Mouse (Mus musculus) stomach, embryonic 14.5 days (tissue): ENCODE results near the gene Fadd. TPM values are rescaled to one million over a fixed set of nuclear protein-coding genes. Genes with fewer than 3 reads are reported as not detected.

Source experiments
- ATAC-seq: fragments of 200-750 bp; cut with Nextera tagmentation; 2 replicates; pipeline ENCODE4 v1.8.0; 2017; ENCODE audit warnings: low read depth, moderate TSS enrichment; ENCODE audit not compliant: insufficient number of reproducible peaks, insufficient read depth, low FRiP score
- H3K27ac ChIP-seq: fragments of 300-500 bp; sonication (generic); 2 replicates; pipeline ENCODE4 v1.5.1; 2014; ENCODE audit warnings: mild to moderate bottlenecking, low read length, moderate library complexity, mixed read lengths
- H3K27me3 ChIP-seq: fragments of 300-500 bp; sonication (generic); 2 replicates; pipeline ENCODE4 v1.6.1; 2014; ENCODE audit warnings: low read length, control low read depth, mixed read lengths; ENCODE audit not compliant: control insufficient read depth, insufficient read depth
- H3K36me3 ChIP-seq: fragments of 300-500 bp; sonication (generic); 2 replicates; pipeline ENCODE4 v1.6.1; 2014; ENCODE audit warnings: mild to moderate bottlenecking, control low read depth, low read length, moderate library complexity, mixed read lengths; ENCODE audit not compliant: control insufficient read depth, insufficient read depth
- H3K4me1 ChIP-seq: fragments of 300-500 bp; sonication (generic); 2 replicates; pipeline ENCODE4 v1.6.1; 2014; ENCODE audit warnings: low read length, control low read depth, mixed read lengths; ENCODE audit not compliant: control insufficient read depth, insufficient read depth
- H3K4me2 ChIP-seq: fragments of 300-500 bp; sonication (generic); replicated peaks from 2 replicates; pipeline ENCODE4 v1.6.1; 2014; ENCODE audit warnings: low read depth, low read length, control low read depth
- H3K4me3 ChIP-seq: fragments of 300-500 bp; sonication (generic); 2 replicates; pipeline ENCODE4 v1.5.1; 2014; ENCODE audit warnings: low read depth, low read length, control low read depth
- H3K9ac ChIP-seq: fragments of 300-500 bp; sonication (generic); replicated peaks from 2 replicates; pipeline ENCODE4 v1.6.1; 2014; ENCODE audit warnings: low read depth, mild to moderate bottlenecking, control low read depth, low read length, moderate library complexity, mixed read lengths
- H3K9me3 ChIP-seq: fragments of 300-500 bp; sonication (generic); 2 replicates; pipeline ENCODE4 v1.6.1; 2016; ENCODE audit warnings: low read depth, low read length, control low read depth; ENCODE audit not compliant: control insufficient read depth
- WGBS: fragments of 180-500 bp; shearing (Covaris S2); extraction: QIAGEN DNeasy Blood & Tissue Kit; methylation state at CpG from one replicate; pipeline ENCODE4 v1.1.7; 2014; 5-methylcytosine and 5-hydroxymethylcytosine counted together
- polyA plus RNA-seq: library from polyadenylated mRNA; unstranded; fragments of >200 nt; fragmentation: Nextera tagmentation; extraction: Ambion mirVana; gene quantifications from 2 replicates; pipeline ENCODE4 v1.2.1, GENCODE M21; 2014

Gene Fadd
- polyA plus RNA-seq, 1 experiment from 2014 or later = 12.5 TPM

- H3K9me3 ChIP-seq = no peaks in the 10 kb centered on the region
- no peak for ATAC-seq
- H3K4me3 ChIP-seq = no peak overlapping the region
- H3K4me1 ChIP-seq = no peaks in the 10 kb centered on the region
- no peak overlapping the region for H3K4me2 ChIP-seq
- no peaks in the 10 kb centered on the region for H3K27me3 ChIP-seq
- H3K27ac ChIP-seq = no peak overlapping the region
- H3K36me3 ChIP-seq = no peaks in the 10 kb centered on the region
- H3K9ac ChIP-seq = no peak overlapping the region
These were observed 14.2 kb downstream of the Fadd start for GRCm38 (mm10) chr7:144568091-144568490.

DNA sequence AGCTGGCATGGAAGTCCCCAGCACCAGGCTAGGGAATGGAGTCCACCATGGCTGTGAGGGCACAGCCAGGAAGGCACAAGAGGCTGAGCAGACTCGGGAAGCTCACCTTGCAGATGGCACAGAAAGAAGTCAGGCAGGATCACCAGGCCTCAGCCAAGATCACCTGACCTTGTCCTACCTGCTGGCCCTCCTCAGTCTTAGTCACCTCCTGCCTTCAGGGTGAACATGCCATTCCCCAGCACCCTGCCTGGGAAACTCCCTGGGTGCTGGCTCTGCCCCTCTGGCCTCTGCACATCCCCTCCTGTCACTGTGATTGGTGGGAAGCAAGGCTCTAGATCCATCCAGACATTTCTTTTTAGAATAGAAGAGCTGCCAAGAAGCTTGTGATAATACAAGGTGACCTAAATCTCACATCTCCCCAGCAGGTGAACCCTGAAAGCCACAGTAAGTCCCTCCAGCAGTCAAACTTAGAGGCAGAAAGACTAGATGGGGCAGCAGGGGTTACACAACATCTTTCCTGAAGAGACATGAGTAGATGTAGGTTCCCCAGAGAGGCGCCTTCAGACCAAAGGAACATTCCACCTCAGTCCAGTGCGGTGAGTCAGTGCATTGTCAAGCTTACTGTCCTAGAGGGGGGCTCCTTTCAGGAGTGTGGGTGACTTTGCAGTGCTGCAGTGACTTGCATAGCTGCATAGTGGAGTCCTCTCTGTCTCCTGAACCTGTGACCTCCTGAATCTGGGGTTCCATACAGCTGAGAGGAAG lies 15.2 kb downstream of the Fadd start:
- H3K4me1 ChIP-seq = no peaks in the 10 kb centered on the region
- H3K9me3 ChIP-seq = no peaks in the 10 kb centered on the region

DNA sequence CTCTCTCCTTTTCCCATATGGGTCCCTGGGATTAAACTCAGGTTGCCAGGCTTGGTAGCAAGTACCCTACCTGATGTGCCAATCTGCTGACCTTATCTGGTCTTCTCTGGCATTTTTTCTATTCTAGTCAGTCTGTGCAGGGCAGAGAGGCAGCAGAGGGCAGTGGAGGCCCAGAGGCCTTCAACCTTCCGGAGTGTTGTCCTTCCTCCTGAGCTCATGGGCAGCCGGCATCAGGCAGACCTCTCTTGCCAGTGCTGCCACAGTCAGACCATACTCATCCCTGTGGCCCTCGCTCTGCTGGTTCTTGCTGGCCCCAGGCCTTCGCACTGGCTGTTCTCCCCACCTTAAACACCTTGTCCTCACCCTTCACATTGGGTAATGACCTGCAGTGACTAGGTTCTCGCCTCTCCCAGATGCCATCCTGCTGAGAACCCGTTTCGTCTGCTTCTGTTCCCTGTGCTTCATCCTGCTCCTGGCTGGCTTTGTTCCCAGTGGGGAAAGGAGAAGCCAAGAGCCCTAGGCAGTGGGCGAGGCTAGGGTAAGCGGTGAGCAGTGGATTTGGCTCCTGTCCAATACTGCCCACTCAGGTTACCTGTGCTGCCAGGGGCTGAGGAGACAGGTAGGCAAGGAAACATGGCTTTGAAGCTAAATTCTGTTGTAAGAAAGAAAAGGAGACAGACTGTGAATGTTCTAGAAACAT lies 18.7 kb downstream of the Fadd start:
- 59% methylated on average over 9 of the region's 9 CpGs for WGBS
- H3K36me3 ChIP-seq = no peaks in the 10 kb centered on the region
- no peak overlapping the region for H3K4me2 ChIP-seq
- no peaks in the 10 kb centered on the region for H3K4me1 ChIP-seq
- H3K4me3 ChIP-seq = no peak overlapping the region
- H3K27ac ChIP-seq = no peak overlapping the region
- ATAC-seq = no peak
- no peaks in the 10 kb centered on the region for H3K9me3 ChIP-seq
- no peaks in the 10 kb centered on the region for H3K27me3 ChIP-seq
- H3K9ac ChIP-seq = no peak overlapping the region

More for the DNA sequence above, 15.2 kb downstream of the Fadd start:
- Histone ChIP-seq H3K27me3 (no peaks in the 10 kb centered on the region), H3K4me2 (no peak overlapping the region), H3K9ac (no peak overlapping the region), H3K27ac (no peak overlapping the region), H3K4me3 (no peak overlapping the region), H3K36me3 (no peaks in the 10 kb centered on the region)
- ATAC-seq = no peak
- 70% methylated on average over 3 of the region's 3 CpGs for WGBS

DNA sequence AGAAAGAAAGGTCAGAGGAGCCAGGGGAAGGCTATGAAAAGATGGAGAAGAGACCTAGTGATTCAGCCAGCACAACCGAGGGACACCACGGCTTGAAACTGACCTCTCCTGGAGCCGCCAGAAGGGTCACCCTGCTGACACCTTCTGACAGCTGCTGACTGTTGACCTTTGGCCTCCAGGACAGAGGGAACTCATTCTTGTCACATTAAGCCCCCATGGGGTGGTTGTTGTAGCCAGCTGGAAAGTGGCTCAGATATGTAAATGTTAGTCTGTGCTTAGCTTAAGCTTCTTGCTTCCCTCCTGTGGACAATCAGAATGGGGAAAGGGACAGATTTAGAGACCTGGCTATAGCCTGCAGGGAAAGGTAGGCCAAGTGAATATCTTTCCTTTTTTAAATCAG lies 20.2 kb downstream of the Fadd start:
- Histone ChIP-seq H3K27me3 (no peaks in the 10 kb centered on the region), H3K9ac (no peak overlapping the region), H3K4me3 (no peak overlapping the region), H3K4me2 (no peak overlapping the region), H3K9me3 (no peaks in the 10 kb centered on the region), H3K4me1 (no peaks in the 10 kb centered on the region), H3K36me3 (no peaks in the 10 kb centered on the region), H3K27ac (no peak overlapping the region)
- ATAC-seq = no peak
- 23% methylated on average over 3 of the region's 3 CpGs for WGBS

- 85% methylated on average over 4 of the region's 4 CpGs for WGBS
- Histone ChIP-seq H3K27me3 (no peaks in the 10 kb centered on the region), H3K4me3 (no peak overlapping the region), H3K4me1 (no peaks in the 10 kb centered on the region), H3K36me3 (no peaks in the 10 kb centered on the region), H3K9me3 (no peaks in the 10 kb centered on the region), H3K27ac (no peak overlapping the region), H3K4me2 (no peak overlapping the region), H3K9ac (no peak overlapping the region)
- 0 out of 2 replicates have a peak, but pooled peaks have one; percentile 28 for ATAC-seq
These were observed 21.7 kb downstream of the Fadd start for GRCm38 (mm10) chr7:144560594-144560993.

DNA sequence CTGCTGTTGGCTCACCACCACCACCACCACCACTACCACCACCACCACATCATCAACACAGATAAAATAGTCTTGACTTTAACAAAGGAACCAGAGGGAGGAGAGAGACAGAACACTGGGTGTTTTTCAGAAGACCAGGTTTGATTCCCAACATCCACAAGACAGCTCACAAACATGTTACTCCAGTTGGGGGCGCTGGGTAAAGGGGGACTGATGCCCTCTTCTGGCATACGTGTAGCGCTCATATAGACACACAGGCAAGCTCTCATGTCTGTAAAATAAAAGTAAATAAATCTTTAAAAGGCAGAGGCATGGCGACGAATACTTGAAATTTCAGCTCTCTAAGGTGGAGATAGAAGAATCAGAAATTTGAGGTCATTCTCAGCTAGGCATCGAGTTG lies 23.7 kb downstream of the Fadd start:
- Histone ChIP-seq H3K9me3 (no peaks in the 10 kb centered on the region), H3K36me3 (no peaks in the 10 kb centered on the region), H3K27ac (no peak overlapping the region), H3K4me3 (no peak overlapping the region), H3K9ac (no peak overlapping the region), H3K27me3 (no peaks in the 10 kb centered on the region), H3K4me1 (no peaks in the 10 kb centered on the region), H3K4me2 (no peak overlapping the region)
- 50% methylated on average over 6 of the region's 6 CpGs for WGBS
- no peak for ATAC-seq

DNA sequence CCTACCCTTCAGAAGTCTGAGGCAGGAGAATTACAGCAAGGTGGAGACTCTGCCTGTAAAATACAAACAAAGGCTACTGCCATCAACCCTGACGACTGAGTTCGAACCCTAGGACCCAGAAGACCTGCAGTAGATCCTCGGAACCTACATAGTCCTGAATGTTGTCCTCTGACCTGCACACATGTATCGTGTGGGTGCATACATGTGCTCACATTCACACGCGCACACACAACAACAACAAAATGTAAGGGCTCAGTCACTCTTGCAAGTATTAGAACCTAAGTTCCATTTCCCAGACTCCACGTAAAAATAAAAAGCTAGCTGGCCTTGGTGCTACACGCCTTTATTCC lies 28.2 kb downstream of the Fadd start:
- Histone ChIP-seq H3K4me2 (peak overlapping the region; percentile 76), H3K9ac (peak overlapping the region; percentile 94; the same call in 1 of the 2 replicates), H3K4me3 (peak overlapping the region; percentile 85), H3K27me3 (no peaks in the 10 kb centered on the region), H3K4me1 (peaks cover 8% of the 10 kb centered on the region; the same call in 1 of the 2 replicates), H3K36me3 (peaks cover 9% of the 10 kb centered on the region; the same call in 1 of the 2 replicates), H3K27ac (no peak overlapping the region), H3K9me3 (no peaks in the 10 kb centered on the region)
- no peak; the same call in 1 of the 2 replicates for ATAC-seq
- 21% methylated on average over 8 of the region's 8 CpGs for WGBS

GRCm38 (mm10) chr7:144553237-144554122 lies 28.8 kb downstream of the Fadd start, which contains the start of gene Ppfia1:
Ppfia1 (minus strand) TSS chr7:144553729.
- Histone ChIP-seq H3K27ac (peak within 1 kb of the TSS; percentile 15; the same call in 1 of the 2 replicates), H3K36me3 (peaks cover 9% of the 10 kb centered on the region; the same call in 1 of the 2 replicates), H3K4me1 (peaks cover 8% of the 10 kb centered on the region; the same call in 1 of the 2 replicates), H3K4me2 (peak within 1 kb of the TSS; percentile 83), H3K4me3 (peak within 1 kb of the TSS; percentile 85), H3K9ac (peak within 1 kb of the TSS; percentile 94), H3K27me3 (no peaks in the 10 kb centered on the region), H3K9me3 (no peaks in the 10 kb centered on the region)
- WGBS = under 1% methylated on average over 97 of the region's 97 CpGs
- ATAC-seq = peak; percentile 97
